Mouse (Mus musculus) retina, postnatal 7 days (tissue): ENCODE results near the gene Tardbp.

Source experiments
- DNase-seq: peaks from one replicate; pipeline ENCODE4 v3.0.0-alpha.2; 2012; ENCODE audit warnings: low read depth, low spot score

Tardbp gene

GRCm38 (mm10) chr4:148638302-148638701 lies 11.5 kb upstream of the Tardbp start:
- no peak for DNase-seq

GRCm38 (mm10) chr4:148635309-148635708 lies 8.5 kb upstream of the Tardbp start:
- DNase-seq, result no peak

- DNase-seq, result no peak
These were observed 6.7 kb upstream of the Tardbp start for GRCm38 (mm10) chr4:148633395-148634061.

- no peak for DNase-seq
These were observed 5.3 kb upstream of the Tardbp start for GRCm38 (mm10) chr4:148632013-148632692.

GRCm38 (mm10) chr4:148627246-148627645 lies 427 bp upstream of the Tardbp start:
- no peak for DNase-seq

- no peak for DNase-seq
These were observed 830 bp downstream of the Tardbp start for GRCm38 (mm10) chr4:148625756-148626622.

GRCm38 (mm10) chr4:148625010-148625409 lies 1.8 kb downstream of the Tardbp start:
- DNase-seq, result no peak

- DNase-seq, result no peak
These were observed 3.2 kb downstream of the Tardbp start for GRCm38 (mm10) chr4:148623609-148624008.

GRCm38 (mm10) chr4:148622485-148622884 lies 4.3 kb downstream of the Tardbp start:
- DNase-seq, result no peak

GRCm38 (mm10) chr4:148620718-148621117 lies 6.1 kb downstream of the Tardbp start:
- no peak for DNase-seq

GRCm38 (mm10) chr4:148619805-148620204 lies 7.0 kb downstream of the Tardbp start:
- DNase-seq, result no peak

GRCm38 (mm10) chr4:148613738-148614137 lies 13.1 kb downstream of the Tardbp start:
- DNase-seq, result no peak

GRCm38 (mm10) chr4:148612557-148612956 lies 14.3 kb downstream of the Tardbp start:
- DNase-seq, result no peak

- no peak for DNase-seq
These were observed 16.0 kb downstream of the Tardbp start for GRCm38 (mm10) chr4:148610631-148611364.

GRCm38 (mm10) chr4:148609805-148610204 lies 17.0 kb downstream of the Tardbp start:
- DNase-seq, result no peak

- peak; percentile 44 for DNase-seq
These were observed 19.1 kb downstream of the Tardbp start for GRCm38 (mm10) chr4:148607758-148608157.

GRCm38 (mm10) chr4:148604541-148605165 lies 22.2 kb downstream of the Tardbp start:
- DNase-seq, result peak; percentile 50

GRCm38 (mm10) chr4:148604141-148604540 lies 22.7 kb downstream of the Tardbp start:
- DNase-seq, result no peak

- DNase-seq, result no peak
These were observed 23.3 kb downstream of the Tardbp start for GRCm38 (mm10) chr4:148603376-148604139.

GRCm38 (mm10) chr4:148602357-148603120 lies 24.3 kb downstream of the Tardbp start, which contains the start of gene Masp2:
TSS of gene Masp2 (plus strand) at chr4:148602554.
- no peak for DNase-seq
